Mouse (Mus musculus): Measurements from ENCODE around the gene Fgfr2.

DNA sequence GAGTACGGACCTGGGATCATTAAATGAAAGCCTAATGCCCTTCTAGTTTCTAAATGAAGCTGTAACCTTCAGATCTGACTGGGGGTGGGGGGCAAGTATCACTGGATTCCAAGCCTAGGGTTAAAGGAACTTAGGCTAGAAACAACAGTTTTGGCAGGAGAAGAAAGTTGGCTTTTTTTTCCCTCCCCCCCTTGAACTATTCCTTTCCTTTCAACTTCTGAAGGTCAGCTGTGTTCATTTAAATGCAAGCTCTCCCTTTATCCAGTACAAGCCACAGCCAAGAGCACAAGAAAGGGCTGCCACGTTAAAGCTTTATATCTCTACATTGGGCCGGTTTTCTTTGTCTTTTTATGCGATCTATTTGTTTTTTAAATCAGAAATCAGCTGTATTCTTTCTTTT, 2957.0 kb downstream of the Fgfr2 start:
- TF ChIP-seq CTCF (IDR thresholded peaks at IDR 0.05; ENCODE audit: control insufficient read depth, insufficient read depth, insufficient read length) (no peak), CEBPB (IDR thresholded peaks at IDR 0.05; ENCODE audit: low read depth) (no peak)
